ENCODE assay signal across 8 mouse cellular contexts in the genomic region with DNA sequence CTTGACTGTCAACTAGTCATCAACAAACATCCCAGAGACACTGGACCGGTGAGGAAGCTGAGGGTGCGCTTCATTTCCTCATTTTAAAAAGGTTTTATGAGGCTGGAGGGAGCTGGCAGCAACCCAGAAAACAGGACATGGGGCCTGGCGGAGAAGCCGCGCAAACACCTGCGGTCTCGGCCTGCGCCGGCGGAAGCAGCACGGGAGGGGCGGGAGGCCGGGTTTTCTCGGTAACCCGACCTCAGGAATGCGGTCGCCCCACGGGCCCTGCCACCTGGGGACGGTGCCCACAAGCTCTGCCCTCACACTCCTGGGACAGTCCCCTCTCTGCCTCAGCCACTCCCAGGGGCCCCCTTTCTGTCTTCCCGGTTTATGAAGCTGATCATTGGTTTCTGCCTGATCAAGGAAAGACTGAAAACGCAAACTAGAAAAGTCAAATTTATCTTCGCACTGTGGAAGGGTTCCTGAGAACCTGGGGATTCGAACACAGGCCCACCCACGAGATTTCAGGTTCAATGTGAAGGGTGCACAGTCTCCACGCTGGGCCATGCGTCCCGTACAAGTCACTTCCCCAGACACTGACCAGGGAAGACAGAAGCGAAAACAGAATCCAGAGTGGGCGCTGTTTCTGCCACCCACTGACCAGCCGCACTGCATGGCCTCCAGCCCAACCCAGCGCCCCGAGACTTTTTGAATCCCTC. TPM values are rescaled to one million over a fixed set of nuclear protein-coding genes. Genes with fewer than 3 reads are reported as not detected.
A peak's percentile ranks its signal among the peaks of the same experiment; 100 is the strongest.
DNase-seq lines count a peak whose midpoint lies in the region; ATAC-seq lines count a peak whose summit lies in the region.
"Had no signal": no experiment of that assay in that cellular context is flagged by ENCODE, and none has a peak within 500 bp of the region (broad histone marks: within the 10 kb centered on the region; RNA-seq: fewer than 3 reads in every experiment).

No protein-coding gene starts in this region.

- peaks cover 47% of the 10 kb centered on the region for H3K4me1 ChIP-seq in intestine, embryonic 14.5 days (replicated peaks; ENCODE audit: control insufficient read depth, insufficient read depth, low read length)
- H3K4me1 ChIP-seq in liver, embryonic 16.5 days (ENCODE audit: control insufficient read depth, low read depth, low read length), result peaks cover 46% of the 10 kb centered on the region

- no peaks in the 10 kb centered on the region for H3K9me3 ChIP-seq in intestine, embryonic 14.5 days (ENCODE audit: control insufficient read depth, low read length)
- H3K9me3 ChIP-seq in liver, embryonic 16.5 days (replicated peaks; ENCODE audit: control insufficient read depth, low read length), result no peaks in the 10 kb centered on the region

- no peak overlapping the region for H3K4me3 ChIP-seq in intestine, embryonic 14.5 days (ENCODE audit: low read depth, low read length)
- H3K4me3 ChIP-seq in liver, embryonic 16.5 days (ENCODE audit: low read depth, low read length), result peak overlapping the region; percentile 35; the same call in 1 of the 2 replicates

- no peaks in the 10 kb centered on the region for H3K36me3 ChIP-seq in intestine, embryonic 14.5 days (ENCODE audit: control insufficient read depth, insufficient read depth, low read length)
- H3K36me3 ChIP-seq in liver, embryonic 16.5 days (ENCODE audit: control insufficient read depth, insufficient read depth), result no peaks in the 10 kb centered on the region

- H3K9ac ChIP-seq in intestine, embryonic 14.5 days (ENCODE audit: low read length), result 0 out of 2 replicates have a peak overlapping the region, but pooled peaks have one; percentile 18
- peak overlapping the region; percentile 78 for H3K9ac ChIP-seq in liver, embryonic 16.5 days (ENCODE audit: low read depth, low read length)

- H3K4me2 ChIP-seq in intestine, embryonic 14.5 days (ENCODE audit: low read length), result peak overlapping the region; percentile 44
- peak overlapping the region; percentile 84 for H3K4me2 ChIP-seq in liver, embryonic 16.5 days (ENCODE audit: low read depth, low read length)

- ATAC-seq in erythroid progenitor cell, adult 5-6 weeks (replicated peaks; ENCODE audit: low FRiP score, poor library complexity, severe bottlenecking), result peak; percentile 12; the same call in 1 of the 2 replicates
- no peak for ATAC-seq in intestine, embryonic 14.5 days (replicated peaks; ENCODE audit: low FRiP score, low TSS enrichment, low read depth)
- no peak for ATAC-seq in liver, embryonic 16.5 days (ENCODE audit: low read depth)

- DNase-seq in A20 (ENCODE audit: low read depth, low spot score), result peak; percentile 94
- DNase-seq in CD8-positive naive resting alpha-beta T cell, adult 2 months (ENCODE audit: low read depth in 2 of 2, low spot score in 2 of 2), result peak; percentile 41 to 44
- DNase-seq in intestine, embryonic 14.5 days (ENCODE audit: low spot score), result peak; percentile 68
- peak; percentile 76 to 87 for DNase-seq in spleen, postnatal 4 days (ENCODE audit: low spot score in 2 of 2)
- no peak for DNase-seq in adrenal gland, postnatal 25 days

- peak overlapping the region; percentile 92 for H3K27ac ChIP-seq in intestine, embryonic 14.5 days (ENCODE audit: low read depth)
- H3K27ac ChIP-seq in liver, embryonic 16.5 days (ENCODE audit: low read length), result peak overlapping the region; percentile 94

- H3K27me3 ChIP-seq in intestine, embryonic 14.5 days (replicated peaks; ENCODE audit: control insufficient read depth, insufficient read depth, low read length), result no peaks in the 10 kb centered on the region
- H3K27me3 ChIP-seq in liver, embryonic 16.5 days (ENCODE audit: control insufficient read depth, insufficient read depth, low read depth, low read length), result peaks cover 2% of the 10 kb centered on the region; the same call in 1 of the 2 replicates

- 25% methylated on average over 32 of the region's 32 CpGs for WGBS in intestine, embryonic 14.5 days
- 16% methylated on average over 32 of the region's 32 CpGs for WGBS in liver, embryonic 16.5 days (ENCODE audit: insufficient replicate concordance)

RNA-seq across cellular contexts. Expression of a gene that starts 3.3 kb away (rescaled TPM):
- 26.7 and 36.0 TPM in 2 replicates for total RNA-seq in erythroid progenitor cell, adult 5-6 weeks (2015; ENCODE audit: low replicate concordance)
- total RNA-seq in erythroid progenitor cell, adult 5-6 weeks (2017; ENCODE audit: low replicate concordance), result 21.1 and 32.0 TPM in 2 replicates
- 94.0 and 114 TPM in 2 replicates for polyA plus RNA-seq in intestine, embryonic 14.5 days (2014; fragmentation: Nextera tagmentation; extraction: Ambion mirVana)
- polyA plus RNA-seq in liver, embryonic 16.5 days (2015; fragmentation: Nextera tagmentation; extraction: Ambion mirVana), result 12.3 and 17.5 TPM in 2 replicates
- total RNA-seq in adrenal gland, postnatal 25 days (2021), result 191 and 217 TPM in 2 replicates

RNA-seq across cellular contexts. Expression of a gene that starts 7.8 kb away (rescaled TPM):
- not detected in 2 replicates for total RNA-seq in erythroid progenitor cell, adult 5-6 weeks (2015; ENCODE audit: low replicate concordance)
- not detected in 2 replicates for total RNA-seq in erythroid progenitor cell, adult 5-6 weeks (2017; ENCODE audit: low replicate concordance)
- 0.05 TPM in 2 replicates for polyA plus RNA-seq in intestine, embryonic 14.5 days (2014; fragmentation: Nextera tagmentation; extraction: Ambion mirVana)
- polyA plus RNA-seq in liver, embryonic 16.5 days (2015; fragmentation: Nextera tagmentation; extraction: Ambion mirVana), result 0.02 TPM in 1 of 2 replicates, not detected in the other
- 0.15 and 0.19 TPM in 2 replicates for total RNA-seq in adrenal gland, postnatal 25 days (2021)

RNA-seq across cellular contexts. Expression of a gene that starts 22.4 kb away (rescaled TPM):
- 86.5 and 93.1 TPM in 2 replicates for total RNA-seq in erythroid progenitor cell, adult 5-6 weeks (2015; ENCODE audit: low replicate concordance)
- 38.4 and 57.6 TPM in 2 replicates for total RNA-seq in erythroid progenitor cell, adult 5-6 weeks (2017; ENCODE audit: low replicate concordance)
- polyA plus RNA-seq in intestine, embryonic 14.5 days (2014; fragmentation: Nextera tagmentation; extraction: Ambion mirVana), result 290 and 307 TPM in 2 replicates
- polyA plus RNA-seq in liver, embryonic 16.5 days (2015; fragmentation: Nextera tagmentation; extraction: Ambion mirVana), result 104 and 113 TPM in 2 replicates
- 66.1 and 86.8 TPM in 2 replicates for total RNA-seq in adrenal gland, postnatal 25 days (2021)

RNA-seq across cellular contexts. Expression of a gene that starts 22.9 kb away (rescaled TPM):
- total RNA-seq in erythroid progenitor cell, adult 5-6 weeks (2015; ENCODE audit: low replicate concordance), result not detected in 2 replicates
- total RNA-seq in erythroid progenitor cell, adult 5-6 weeks (2017; ENCODE audit: low replicate concordance), result not detected in 2 replicates
- 0.67 and 0.88 TPM in 2 replicates for polyA plus RNA-seq in intestine, embryonic 14.5 days (2014; fragmentation: Nextera tagmentation; extraction: Ambion mirVana)
- 0.40 and 0.47 TPM in 2 replicates for polyA plus RNA-seq in liver, embryonic 16.5 days (2015; fragmentation: Nextera tagmentation; extraction: Ambion mirVana)
- total RNA-seq in adrenal gland, postnatal 25 days (2021), result not detected in 2 replicates
- total RNA-seq: gastrocnemius, postnatal 36 days had no signal

RNA-seq across cellular contexts. Expression of a gene that starts 28.1 kb away (rescaled TPM):
- total RNA-seq in erythroid progenitor cell, adult 5-6 weeks (2015; ENCODE audit: low replicate concordance), result 0.72 and 0.84 TPM in 2 replicates
- total RNA-seq in erythroid progenitor cell, adult 5-6 weeks (2017; ENCODE audit: low replicate concordance), result not detected in 2 replicates
- 0.39 and 0.42 TPM in 2 replicates for polyA plus RNA-seq in intestine, embryonic 14.5 days (2014; fragmentation: Nextera tagmentation; extraction: Ambion mirVana)
- 1.5 and 2.2 TPM in 2 replicates for polyA plus RNA-seq in liver, embryonic 16.5 days (2015; fragmentation: Nextera tagmentation; extraction: Ambion mirVana)
- 0.55 and 1.3 TPM in 2 replicates for total RNA-seq in adrenal gland, postnatal 25 days (2021)
